Mouse (Mus musculus) olfactory bulb, adult 2 months (tissue): ENCODE measurements around the gene Psg23.
"Not testable (repeated sequence)": the region's sequence is repeated elsewhere in the genome, so short reads cannot be mapped to it uniquely, and the experiment has no call there.

Source experiments
- CTCF ChIP-seq: fragments of 200-500 bp; IDR thresholded peaks from 2 replicates; pipeline ENCODE4 v1.5.1; 2012; ENCODE audit warnings: low read depth, mild to moderate bottlenecking, low read length, moderate library complexity; ENCODE audit not compliant: insufficient read depth
- POLR2A ChIP-seq: fragments of 200-500 bp; IDR thresholded peaks from 2 replicates; pipeline ENCODE4 v1.6.1; 2012; ENCODE audit warnings: mild to moderate bottlenecking, low read depth, low read length, moderate library complexity; ENCODE audit not compliant: insufficient read depth

DNA sequence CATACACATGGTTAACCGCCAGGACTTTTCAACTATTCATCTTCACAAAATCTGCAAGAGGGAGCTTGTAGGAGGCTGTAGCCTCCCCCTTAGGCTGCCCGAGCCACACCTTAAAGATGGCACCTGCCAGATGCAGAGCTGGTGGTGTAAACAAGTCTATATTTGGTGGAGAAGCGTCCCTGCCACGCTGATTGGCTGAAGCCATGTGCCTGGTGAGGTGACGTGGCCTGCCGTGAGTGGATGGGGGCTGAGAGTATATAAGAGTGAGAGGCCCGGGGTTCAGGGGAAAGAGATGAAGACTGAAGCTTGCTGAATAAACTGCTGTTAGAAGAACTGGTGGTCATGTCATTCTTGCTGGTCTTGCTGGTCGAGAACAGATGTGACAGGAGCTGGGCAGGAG is 10.6 kb upstream of the Psg23 start:
- TF ChIP-seq CTCF, POLR2A: not testable (repeated sequence)
